Mouse (Mus musculus): ENCODE results near the gene Npy4r. TPM values are rescaled to one million over a fixed set of nuclear protein-coding genes. Genes with fewer than 3 reads are reported as not detected.

Npy4r gene
- polyA plus RNA-seq, 1 experiment: not detected

GRCm38 (mm10) chr14:34121691-34122090 is 30.6 kb downstream of the Npy4r start:
- Histone ChIP-seq H3K4me3 (ENCODE audit: low read depth, low read length) (no peak overlapping the region), H3K36me3 (ENCODE audit: control insufficient read depth, insufficient read depth, low read length, poor library complexity, severe bottlenecking) (no peaks in the 10 kb centered on the region), H3K9me3 (replicated peaks; ENCODE audit: control insufficient read depth, insufficient read depth, low read length, poor library complexity, severe bottlenecking) (no peaks in the 10 kb centered on the region), H3K27me3 (ENCODE audit: control insufficient read depth, insufficient read depth, low read length, poor library complexity, severe bottlenecking) (no peaks in the 10 kb centered on the region), H3K9ac (ENCODE audit: low read depth, poor library complexity, severe bottlenecking) (no peak overlapping the region), H3K4me1 (ENCODE audit: control insufficient read depth, insufficient read depth, low read length) (no peaks in the 10 kb centered on the region), H3K27ac (ENCODE audit: insufficient read depth, low read length) (no peak overlapping the region)
- TF ChIP-seq CTCF (IDR thresholded peaks at IDR 0.05; ENCODE audit: low read depth, low read length): no peak
- TF ChIP-seq EP300 (IDR thresholded peaks at IDR 0.05; ENCODE audit: insufficient read depth, low read depth, low read length): no peak

- Histone ChIP-seq H3K9ac (ENCODE audit: low read depth, poor library complexity, severe bottlenecking) (no peak overlapping the region), H3K9me3 (replicated peaks; ENCODE audit: control insufficient read depth, insufficient read depth, low read length, poor library complexity, severe bottlenecking) (no peaks in the 10 kb centered on the region), H3K27me3 (ENCODE audit: control insufficient read depth, insufficient read depth, low read length, poor library complexity, severe bottlenecking) (no peaks in the 10 kb centered on the region), H3K36me3 (ENCODE audit: control insufficient read depth, insufficient read depth, low read length, poor library complexity, severe bottlenecking) (no peaks in the 10 kb centered on the region), H3K4me1 (ENCODE audit: control insufficient read depth, insufficient read depth, low read length) (no peaks in the 10 kb centered on the region), H3K4me3 (ENCODE audit: low read depth, low read length) (no peak overlapping the region), H3K27ac (ENCODE audit: insufficient read depth, low read length) (no peak overlapping the region)
- TF ChIP-seq EP300 (IDR thresholded peaks at IDR 0.05; ENCODE audit: insufficient read depth, low read depth, low read length): no peak
- no peak for TF ChIP-seq POLR2A (IDR thresholded peaks at IDR 0.05; ENCODE audit: insufficient read depth, low read length)
- no peak for TF ChIP-seq CTCF (IDR thresholded peaks at IDR 0.05; ENCODE audit: low read depth, low read length)
Observed at GRCm38 (mm10) chr14:34120923-34121351, 31.4 kb downstream of the Npy4r start.

GRCm38 (mm10) chr14:34120016-34120910 is 32.0 kb downstream of the Npy4r start:
- H3K27me3 ChIP-seq (ENCODE audit: control insufficient read depth, insufficient read depth, low read length, poor library complexity, severe bottlenecking): no peaks in the 10 kb centered on the region
- TF ChIP-seq EP300 (IDR thresholded peaks at IDR 0.05; ENCODE audit: insufficient read depth, low read depth, low read length) (no peak), CTCF (IDR thresholded peaks at IDR 0.05; ENCODE audit: low read depth, low read length) (no peak), POLR2A (IDR thresholded peaks at IDR 0.05; ENCODE audit: insufficient read depth, low read length) (no peak)
- H3K9ac ChIP-seq (ENCODE audit: low read depth, poor library complexity, severe bottlenecking): no peak overlapping the region
- H3K36me3 ChIP-seq (ENCODE audit: control insufficient read depth, insufficient read depth, low read length, poor library complexity, severe bottlenecking): no peaks in the 10 kb centered on the region
- no peak overlapping the region for H3K27ac ChIP-seq (ENCODE audit: insufficient read depth, low read length)
- no peaks in the 10 kb centered on the region for H3K9me3 ChIP-seq (replicated peaks; ENCODE audit: control insufficient read depth, insufficient read depth, low read length, poor library complexity, severe bottlenecking)
- no peaks in the 10 kb centered on the region for H3K4me1 ChIP-seq (ENCODE audit: control insufficient read depth, insufficient read depth, low read length)
- no peak overlapping the region for H3K4me3 ChIP-seq (ENCODE audit: low read depth, low read length)

- Histone ChIP-seq H3K27me3 (ENCODE audit: control insufficient read depth, insufficient read depth, low read length, poor library complexity, severe bottlenecking) (no peaks in the 10 kb centered on the region), H3K27ac (ENCODE audit: insufficient read depth, low read length) (no peak overlapping the region)
Observed at GRCm38 (mm10) chr14:34119046-34119723, 33.1 kb downstream of the Npy4r start.

GRCm38 (mm10) chr14:34114311-34114710 is 38.0 kb downstream of the Npy4r start:
- Histone ChIP-seq H3K27ac (ENCODE audit: insufficient read depth, low read length) (no peak overlapping the region), H3K9me3 (replicated peaks; ENCODE audit: control insufficient read depth, insufficient read depth, low read length, poor library complexity, severe bottlenecking) (no peaks in the 10 kb centered on the region), H3K4me3 (ENCODE audit: low read depth, low read length) (no peak overlapping the region), H3K4me1 (ENCODE audit: control insufficient read depth, insufficient read depth, low read length) (no peaks in the 10 kb centered on the region), H3K27me3 (ENCODE audit: control insufficient read depth, insufficient read depth, low read length, poor library complexity, severe bottlenecking) (no peaks in the 10 kb centered on the region), H3K9ac (ENCODE audit: low read depth, poor library complexity, severe bottlenecking) (no peak overlapping the region), H3K36me3 (ENCODE audit: control insufficient read depth, insufficient read depth, low read length, poor library complexity, severe bottlenecking) (no peaks in the 10 kb centered on the region)
- no peak for TF ChIP-seq CTCF (IDR thresholded peaks at IDR 0.05; ENCODE audit: low read depth, low read length)
- TF ChIP-seq POLR2A (IDR thresholded peaks at IDR 0.05; ENCODE audit: insufficient read depth, low read length): no peak
- TF ChIP-seq EP300 (IDR thresholded peaks at IDR 0.05; ENCODE audit: insufficient read depth, low read depth, low read length): no peak

More at GRCm38 (mm10) chr14:34119046-34119723, 33.1 kb downstream of the Npy4r start:
- Histone ChIP-seq H3K9me3 (replicated peaks; ENCODE audit: control insufficient read depth, insufficient read depth, low read length, poor library complexity, severe bottlenecking) (no peaks in the 10 kb centered on the region), H3K4me3 (ENCODE audit: low read depth, low read length) (no peak overlapping the region), H3K4me1 (ENCODE audit: control insufficient read depth, insufficient read depth, low read length) (no peaks in the 10 kb centered on the region), H3K9ac (ENCODE audit: low read depth, poor library complexity, severe bottlenecking) (no peak overlapping the region), H3K36me3 (ENCODE audit: control insufficient read depth, insufficient read depth, low read length, poor library complexity, severe bottlenecking) (no peaks in the 10 kb centered on the region)
- TF ChIP-seq CTCF (IDR thresholded peaks at IDR 0.05; ENCODE audit: low read depth, low read length) (no peak), EP300 (IDR thresholded peaks at IDR 0.05; ENCODE audit: insufficient read depth, low read depth, low read length) (no peak), POLR2A (IDR thresholded peaks at IDR 0.05; ENCODE audit: insufficient read depth, low read length) (no peak)

- TF ChIP-seq POLR2A (IDR thresholded peaks at IDR 0.05; ENCODE audit: insufficient read depth, low read length): no peak
- Histone ChIP-seq H3K4me3 (ENCODE audit: low read depth, low read length) (no peak overlapping the region), H3K36me3 (ENCODE audit: control insufficient read depth, insufficient read depth, low read length, poor library complexity, severe bottlenecking) (no peaks in the 10 kb centered on the region), H3K27me3 (ENCODE audit: control insufficient read depth, insufficient read depth, low read length, poor library complexity, severe bottlenecking) (no peaks in the 10 kb centered on the region), H3K4me1 (ENCODE audit: control insufficient read depth, insufficient read depth, low read length) (no peaks in the 10 kb centered on the region), H3K27ac (ENCODE audit: insufficient read depth, low read length) (no peak overlapping the region), H3K9ac (ENCODE audit: low read depth, poor library complexity, severe bottlenecking) (no peak overlapping the region), H3K9me3 (replicated peaks; ENCODE audit: control insufficient read depth, insufficient read depth, low read length, poor library complexity, severe bottlenecking) (no peaks in the 10 kb centered on the region)
Observed at GRCm38 (mm10) chr14:34107594-34107993, 44.7 kb downstream of the Npy4r start.
